Mouse (Mus musculus): ENCODE measurements around the gene Vmn1r85.

Vmn1r85 gene

DNA sequence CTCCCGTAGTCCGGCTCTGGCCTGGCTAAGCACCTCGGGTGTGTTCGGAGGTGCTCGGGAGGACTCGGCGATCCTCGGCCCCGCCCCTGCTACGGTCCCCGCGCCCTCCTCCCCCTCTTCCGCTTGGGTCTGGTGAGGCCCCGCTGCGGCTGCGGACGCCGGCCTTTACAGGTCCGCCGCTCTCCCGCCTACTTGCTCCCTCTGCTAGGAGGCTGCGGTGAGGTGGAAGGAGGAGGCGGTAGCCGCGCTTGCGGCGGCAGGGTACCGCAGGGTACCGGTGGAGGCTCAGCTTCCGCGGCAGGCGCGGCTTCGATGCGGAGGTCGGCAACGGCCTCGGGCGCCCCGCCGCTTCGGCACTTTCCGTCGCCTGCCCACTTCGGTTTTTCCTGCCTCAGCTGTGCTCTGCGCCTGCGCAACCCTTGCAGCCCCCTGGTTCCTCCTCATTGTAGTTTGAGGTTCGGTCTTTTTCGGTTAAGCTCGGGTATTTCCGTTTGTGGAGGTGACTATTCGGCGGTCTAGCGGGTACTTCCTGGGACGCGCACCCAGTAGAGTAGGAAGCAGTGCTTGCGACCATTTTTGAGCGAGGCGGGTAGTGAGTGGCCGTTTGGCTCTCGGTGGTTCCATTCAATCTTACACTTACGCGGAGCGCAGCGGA lies 56.9 kb downstream of the Vmn1r85 start, which contains the start of gene Ube2m:
TSS of gene Ube2m (minus strand) at position 375 of the 655 bp plus-strand sequence.
- peak; percentile 99 for DNase-seq (ENCODE audit: low read depth)

DNA sequence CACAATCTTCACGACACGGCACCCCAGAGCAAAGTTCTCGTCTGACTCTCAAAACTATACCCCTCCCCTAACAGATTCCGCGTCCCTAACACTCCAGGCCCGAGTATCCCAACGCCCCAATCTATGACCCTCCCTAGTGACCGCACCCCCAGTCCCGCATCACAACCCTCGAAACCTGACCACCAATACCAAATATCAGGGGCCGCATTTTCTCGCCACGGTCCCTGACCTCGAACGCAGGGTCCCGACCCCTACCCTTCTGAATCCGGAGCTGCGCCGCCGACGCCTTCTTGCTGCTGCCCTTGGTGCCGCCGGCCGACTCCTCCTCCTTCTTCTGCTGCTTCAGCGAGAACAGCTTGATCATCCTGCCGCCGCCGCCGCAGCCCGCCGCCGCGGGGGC lies 57.6 kb downstream of the Vmn1r85 start:
- no peak for DNase-seq (ENCODE audit: low read depth)

DNA sequence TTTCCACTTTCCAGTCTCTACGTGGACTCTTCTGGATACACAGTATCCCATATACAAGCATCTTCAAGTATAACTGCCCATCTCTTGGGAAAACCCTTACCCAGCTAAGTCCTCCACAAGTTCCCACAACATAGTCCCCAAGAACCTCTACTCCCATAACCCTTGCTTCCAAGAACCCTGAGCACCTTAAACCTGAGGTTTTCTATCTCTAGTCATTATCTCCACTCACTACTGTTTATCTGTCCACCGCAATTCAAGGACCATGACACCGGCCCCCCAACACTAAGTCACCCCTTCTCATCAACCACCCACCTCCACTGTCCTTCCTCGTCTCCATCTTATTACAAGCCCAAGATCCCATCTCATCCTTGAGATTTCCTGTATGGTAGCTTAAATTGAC lies 58.2 kb downstream of the Vmn1r85 start:
- DNase-seq (ENCODE audit: low read depth) = no peak

GRCm38 (mm10) chr7:13035211-13035855 lies 59.6 kb downstream of the Vmn1r85 start:
- no peak for DNase-seq (ENCODE audit: low read depth)

DNA sequence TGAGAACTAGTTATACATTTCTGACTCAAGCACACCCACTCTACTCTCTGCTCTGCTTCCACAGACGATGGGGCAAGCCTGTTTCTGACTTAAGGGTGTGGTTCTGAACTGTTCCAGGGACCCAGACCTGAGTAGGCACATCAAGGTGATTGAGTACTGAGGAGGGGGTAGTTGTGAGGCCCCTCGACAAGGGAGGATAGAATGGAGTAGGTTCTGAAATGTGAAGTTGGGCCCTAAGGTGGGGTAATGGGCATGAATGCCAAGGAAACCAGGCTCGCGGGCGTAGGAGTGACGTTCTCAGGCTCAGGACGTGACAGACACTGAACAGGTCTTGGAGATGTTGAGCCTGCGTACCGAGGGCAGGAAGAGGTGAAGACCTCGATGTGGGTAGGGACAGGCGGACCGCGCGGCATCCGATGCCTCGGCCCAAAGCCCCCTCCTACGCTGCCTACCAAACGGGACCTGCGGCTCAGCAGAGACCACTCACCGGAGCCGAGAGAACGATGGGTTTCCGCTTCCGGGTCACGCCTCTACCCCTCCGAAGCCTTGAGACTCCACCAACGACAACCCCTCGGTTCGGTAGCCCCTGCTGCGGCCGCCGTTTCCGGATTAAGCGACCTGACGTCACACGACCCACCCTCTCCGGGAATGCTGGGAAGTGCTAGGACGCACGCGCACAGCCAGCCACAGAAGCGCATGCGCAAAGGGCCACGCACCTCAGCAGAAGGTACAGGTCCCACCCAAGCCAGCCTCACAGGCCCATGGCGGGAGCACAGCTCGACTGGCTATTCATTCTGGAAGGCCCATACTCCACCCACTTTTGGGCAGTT lies 60.6 kb downstream of the Vmn1r85 start, which contains the start of gene Chmp2a:
TSS of gene Chmp2a (minus strand) at position 660 of the 830 bp plus-strand sequence.
- DNase-seq (ENCODE audit: low read depth) = peak; percentile 98

- no peak for DNase-seq (ENCODE audit: low read depth)
These were observed 61.4 kb downstream of the Vmn1r85 start for GRCm38 (mm10) chr7:13033451-13034147.
